Mouse (Mus musculus) layer of hippocampus, adult 9-10 months (tissue): ENCODE results near the gene Olfr1153.

Experiments
- DNase-seq: peaks from one replicate; pipeline ENCODE4 v3.0.0; 2022; ENCODE audit warnings: low spot score

Gene Olfr1153

DNA sequence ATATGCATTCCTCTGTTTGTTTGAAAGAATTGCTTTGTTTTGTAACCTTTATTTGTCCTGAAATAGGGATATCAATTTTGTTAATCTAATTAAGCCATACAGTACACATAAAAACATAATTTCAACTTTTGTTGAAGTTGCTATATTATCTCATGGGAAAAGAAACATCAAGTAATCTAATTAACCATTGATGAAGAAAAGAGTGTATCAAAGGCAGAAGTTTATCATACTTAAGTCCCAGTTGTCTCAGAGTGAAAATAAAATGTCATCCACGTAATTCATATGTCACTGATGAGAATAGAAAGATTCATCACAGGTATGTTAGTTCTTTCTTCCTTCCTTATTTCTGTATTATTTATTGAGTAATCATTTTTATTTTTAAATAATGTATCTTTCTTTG, at the start of gene Olfr1153:
Olfr1153 (plus strand) TSS at position 301 of the 400 bp plus-strand sequence.
- DNase-seq: no peak

- no peak for DNase-seq
These were observed 39.2 kb upstream of the Olfr1153 start, which contains the start of gene Olfr1151 for GRCm38 (mm10) chr2:87855562-87855961. Gene Olfr1151, plus strand, starts transcription at chr2:87855862.

- no peak for DNase-seq
These were observed 28.6 kb upstream of the Olfr1153 start, which contains the start of gene Olfr1152 for GRCm38 (mm10) chr2:87866192-87866591. Gene Olfr1152, plus strand, starts transcription at chr2:87866492.

DNA sequence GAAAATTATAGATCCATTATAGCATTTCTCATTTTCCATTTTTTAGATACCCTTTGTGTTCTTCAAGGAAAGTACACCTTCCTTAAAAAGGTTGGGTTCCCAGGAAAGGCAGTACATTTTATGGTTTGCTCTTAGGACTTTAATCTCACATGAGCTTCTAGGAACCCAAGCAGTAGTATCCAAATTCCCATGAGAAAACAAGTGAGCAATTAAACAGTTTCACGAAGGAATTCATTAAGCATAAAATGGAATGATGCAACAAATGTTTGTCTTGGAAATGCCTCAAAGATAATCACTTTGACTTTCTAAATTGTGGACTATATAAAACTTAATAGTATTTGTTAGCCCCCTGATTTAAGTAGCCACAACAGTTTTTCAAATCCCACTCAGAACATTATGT, 10.3 kb downstream of the Olfr1153 start, which contains the start of gene Olfr1154:
Olfr1154 (minus strand) TSS at position 101 of the 400 bp plus-strand sequence.
- no peak for DNase-seq

GRCm38 (mm10) chr2:87945037-87945436, 50.3 kb downstream of the Olfr1153 start, which contains the start of gene Olfr1155:
Gene Olfr1155, minus strand, starts transcription at chr2:87945137.
- no peak for DNase-seq
